Mouse (Mus musculus) naive thymus-derived CD4-positive, alpha-beta T cell, adult 2 months (primary cell): ENCODE results near the gene Rab6a.

Source experiments
- DNase-seq: peaks from one replicate; pipeline ENCODE4 v3.0.0-alpha.2; 2011; ENCODE audit warnings: low read depth

Rab6a gene

DNA sequence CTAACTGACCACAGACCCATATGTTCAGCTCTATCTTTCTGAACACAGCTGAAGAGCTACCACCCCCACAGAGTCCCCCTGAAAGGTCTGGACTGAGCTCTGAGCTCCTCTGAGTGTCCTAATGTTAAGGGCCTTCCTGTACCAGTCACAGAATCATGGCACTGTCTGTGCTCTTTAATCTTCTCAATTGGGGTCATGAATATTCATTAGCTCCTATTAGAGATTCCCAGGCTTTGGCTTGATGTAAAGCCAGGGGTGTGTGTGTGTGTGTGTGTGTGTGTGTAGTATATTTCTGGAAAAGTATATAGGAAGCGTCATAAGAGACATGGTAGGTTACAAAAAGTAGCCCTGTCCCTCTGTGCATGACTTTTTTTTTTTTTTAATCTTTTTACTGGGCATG lies 76.0 kb downstream of the Rab6a start:
- DNase-seq: no peak

DNA sequence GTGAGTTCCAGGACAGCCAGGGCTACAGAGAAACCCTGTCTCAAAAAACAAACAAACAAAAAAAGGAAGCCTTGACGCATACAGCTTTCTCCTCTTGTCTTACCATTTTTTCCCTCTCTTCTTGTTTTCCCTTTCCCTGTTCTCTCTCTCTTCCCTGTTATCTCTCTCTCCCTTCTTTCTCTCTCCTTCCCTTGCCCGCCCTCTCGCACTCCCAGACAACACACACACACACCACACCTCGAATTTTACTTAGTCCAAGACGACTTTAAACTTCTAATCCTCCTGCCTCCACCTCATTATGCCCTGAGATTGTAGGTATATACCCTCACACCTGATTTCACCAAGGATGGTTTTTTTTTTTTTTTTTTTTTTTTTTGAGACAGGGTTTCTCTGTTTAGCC lies 76.9 kb downstream of the Rab6a start:
- DNase-seq: no peak

DNA sequence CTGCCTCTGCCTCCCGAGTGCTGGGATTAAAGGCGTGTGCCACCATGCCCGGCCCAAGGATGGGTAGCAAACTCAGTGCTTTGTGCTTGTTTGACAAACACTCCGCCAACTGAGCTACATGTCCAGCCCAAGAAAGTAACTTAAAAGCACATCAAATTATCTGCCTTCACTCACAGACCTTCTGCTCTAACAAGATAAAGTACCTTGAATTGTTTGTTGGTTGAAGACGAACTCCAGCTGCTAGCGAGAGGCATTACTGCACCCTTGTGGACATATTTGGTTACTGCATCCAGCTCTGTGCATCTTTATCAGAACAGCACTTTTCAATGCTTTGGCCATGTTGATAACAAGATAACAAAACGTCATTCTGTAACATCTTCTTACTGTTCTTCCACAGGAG lies 77.3 kb downstream of the Rab6a start:
- DNase-seq: peak; percentile 82

DNA sequence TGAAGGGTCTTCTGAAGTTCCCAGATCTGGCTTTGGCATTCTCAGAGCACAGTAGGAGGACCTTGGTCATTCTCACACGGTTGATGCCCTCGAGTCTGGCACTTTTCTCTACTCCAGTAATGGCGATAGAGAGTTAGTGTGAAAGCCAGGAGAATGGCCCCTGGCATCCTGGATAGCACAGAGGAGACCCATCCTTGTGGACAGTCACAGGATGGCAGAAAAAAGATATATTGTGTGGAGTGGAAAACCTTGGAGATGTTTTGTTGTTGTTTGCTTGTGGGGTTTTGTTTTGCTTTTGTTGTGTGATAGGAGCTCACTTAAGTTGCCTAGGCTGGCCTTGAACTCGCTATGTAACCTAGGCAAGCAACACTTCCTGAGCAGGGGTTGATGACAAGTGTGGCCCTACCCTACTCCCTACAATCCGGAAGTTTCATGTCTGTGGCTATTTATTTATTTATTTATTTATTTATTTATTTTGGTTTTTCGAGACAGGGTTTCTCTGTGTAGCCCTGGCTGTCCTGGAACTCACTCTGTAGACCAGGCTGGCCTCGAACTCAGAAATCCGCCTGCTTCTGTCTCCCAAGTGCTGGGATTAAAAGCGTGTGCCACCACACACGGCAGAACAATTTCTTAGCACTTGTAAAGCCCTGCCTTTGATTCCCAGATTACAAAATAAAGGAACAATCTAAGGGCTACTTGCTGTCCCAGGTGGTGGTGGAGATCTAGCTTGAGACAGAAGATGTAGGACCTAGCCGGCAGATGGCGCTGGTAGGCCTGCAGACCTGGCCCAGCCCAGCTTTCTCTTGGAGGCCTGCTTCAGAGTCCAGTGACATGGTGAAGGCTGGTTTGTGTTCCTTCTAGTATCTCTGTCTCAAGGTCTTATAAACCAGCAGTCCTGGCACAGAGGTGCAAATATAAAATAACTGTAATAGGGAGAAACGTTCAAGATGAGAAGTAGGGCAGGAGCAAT lies 78.1 kb downstream of the Rab6a start:
- peak; percentile 81 for DNase-seq

DNA sequence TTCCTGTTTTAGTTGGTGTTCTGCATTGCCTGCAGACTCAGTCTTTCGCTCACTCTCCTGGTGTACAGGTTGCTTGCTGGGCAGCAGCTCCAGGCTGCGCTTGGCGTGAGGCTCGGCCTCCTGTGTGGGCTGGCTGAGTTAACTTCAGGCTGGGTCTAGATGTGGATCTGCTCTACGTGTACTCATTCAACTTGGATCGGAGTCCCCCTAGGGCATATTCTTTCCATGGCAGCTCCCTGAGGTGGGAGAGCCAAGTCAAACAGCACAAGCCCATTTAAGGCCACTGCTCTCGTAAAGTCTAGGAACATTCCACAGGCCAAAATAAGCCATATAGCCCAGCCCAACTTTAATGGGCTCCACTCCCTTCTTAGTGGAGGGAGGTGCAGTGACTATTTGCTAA lies 81.3 kb downstream of the Rab6a start:
- no peak for DNase-seq
